Mouse (Mus musculus) 3134 (cell line): ENCODE measurements around the gene Pde4d.

Experiments used
- DNase-seq: peaks from one replicate; pipeline ENCODE4 v3.0.0-alpha.2; 2011; ENCODE audit warnings: low spot score; ENCODE audit not compliant: insufficient read length; ENCODE audit errors: extremely low read depth

The Pde4d gene

DNA sequence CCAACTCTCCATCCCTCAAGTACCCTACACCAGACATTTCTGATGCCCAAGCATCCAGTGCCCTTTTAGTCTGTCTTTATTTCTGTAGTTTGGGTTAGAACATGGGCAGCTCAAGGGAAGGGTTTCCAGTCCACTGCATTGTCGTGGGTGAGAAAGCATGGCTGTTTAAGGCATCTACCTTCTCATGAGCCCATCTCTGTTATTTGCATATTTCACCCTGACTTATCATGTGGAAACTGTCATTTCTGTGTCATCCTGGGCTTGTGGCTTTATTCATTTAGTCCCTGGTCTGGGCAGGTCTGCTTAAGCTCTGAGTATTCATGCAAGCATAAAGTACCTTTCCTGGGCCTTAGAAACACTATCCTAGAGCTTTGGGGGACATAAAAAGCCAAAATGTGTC lies 1331.7 kb downstream of the Pde4d start:
- no peak for DNase-seq

DNA sequence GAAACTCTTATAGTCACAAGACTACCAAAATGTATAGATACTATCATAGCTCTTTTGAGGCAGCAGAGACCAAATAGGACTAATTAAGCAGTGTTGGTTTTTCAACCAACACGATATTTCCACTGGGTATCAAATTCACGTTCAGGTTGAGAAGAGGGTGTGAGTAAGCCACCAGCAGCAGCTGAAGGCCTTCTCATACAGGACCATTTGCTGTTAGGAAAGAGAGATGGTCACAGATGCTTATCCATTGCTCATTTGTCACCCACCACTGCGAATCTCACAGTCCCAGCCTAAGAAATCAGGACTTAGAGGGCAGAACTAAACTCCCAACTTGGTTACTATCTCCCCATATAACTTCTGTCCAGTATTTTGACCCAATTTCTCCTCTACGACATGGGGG lies 1338.9 kb downstream of the Pde4d start:
- no peak for DNase-seq

DNA sequence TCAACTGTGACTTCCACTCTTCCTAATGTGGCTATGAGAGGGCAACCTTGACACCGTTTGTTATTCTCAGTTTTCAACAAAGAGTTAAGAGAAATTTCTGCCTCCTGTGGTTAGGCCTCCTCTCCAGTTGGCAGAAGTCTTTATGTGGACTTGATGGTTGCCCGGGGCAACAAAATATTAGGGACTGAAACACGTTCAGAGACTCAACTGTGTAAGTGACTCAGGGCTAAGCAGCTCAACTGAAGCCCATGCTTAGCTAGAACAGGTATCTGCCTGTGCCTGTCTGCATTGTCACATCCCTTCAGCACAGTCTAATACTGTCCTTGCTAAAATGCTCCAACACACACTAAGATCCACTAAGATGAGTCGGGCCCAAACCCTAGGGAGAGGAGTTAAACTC lies 1339.4 kb downstream of the Pde4d start:
- no peak for DNase-seq

DNA sequence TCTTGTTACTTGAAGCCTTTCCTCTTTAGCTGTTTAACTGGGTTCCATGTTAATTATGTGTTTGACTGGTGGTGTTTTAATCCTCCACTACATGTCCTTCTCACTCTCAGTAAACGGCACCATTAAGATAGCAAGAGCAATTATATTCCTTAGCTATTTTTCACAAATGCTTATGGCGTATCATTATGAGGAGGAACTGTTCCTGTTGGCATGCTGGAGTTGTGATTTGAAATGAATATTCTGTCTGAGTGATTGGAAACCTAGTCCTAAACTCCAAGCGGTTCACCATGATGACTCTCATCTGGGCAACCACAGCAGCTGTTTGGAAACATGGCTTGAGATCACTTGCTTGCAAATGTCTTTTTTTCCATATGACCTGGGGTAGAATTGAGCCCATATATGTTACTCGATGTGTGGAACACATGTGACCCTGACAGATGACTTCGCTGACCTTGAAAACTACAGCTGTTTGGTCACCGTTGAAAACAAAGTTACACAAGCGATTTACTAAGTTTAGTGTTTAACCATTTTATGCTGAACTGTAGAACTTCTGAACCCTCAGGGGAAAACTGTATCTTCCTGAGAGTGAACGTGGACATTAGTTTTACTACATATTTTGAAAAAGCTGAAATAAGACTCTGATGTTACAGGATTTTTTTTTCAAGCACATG lies 1340.4 kb downstream of the Pde4d start:
- DNase-seq = no peak

DNA sequence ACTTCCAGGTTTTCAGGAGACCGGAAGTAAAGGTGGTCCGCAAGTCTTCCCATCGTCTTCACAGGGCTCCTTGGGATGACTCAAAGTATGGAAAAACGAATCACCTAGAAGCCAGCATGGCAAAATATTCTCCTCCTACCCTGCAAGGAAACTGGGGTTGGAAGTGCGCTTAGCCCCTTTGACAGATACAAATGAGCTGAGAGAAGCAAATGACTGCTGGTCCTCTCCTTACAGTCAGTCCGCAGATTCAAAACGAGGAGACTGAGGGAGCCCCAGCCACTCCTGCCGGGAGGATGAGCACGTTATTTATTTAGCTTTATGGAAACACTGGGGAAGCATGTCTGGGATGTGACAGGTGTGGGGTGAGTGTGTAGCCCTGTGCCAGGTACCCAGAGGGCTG lies 1344.2 kb downstream of the Pde4d start:
- DNase-seq = no peak

DNA sequence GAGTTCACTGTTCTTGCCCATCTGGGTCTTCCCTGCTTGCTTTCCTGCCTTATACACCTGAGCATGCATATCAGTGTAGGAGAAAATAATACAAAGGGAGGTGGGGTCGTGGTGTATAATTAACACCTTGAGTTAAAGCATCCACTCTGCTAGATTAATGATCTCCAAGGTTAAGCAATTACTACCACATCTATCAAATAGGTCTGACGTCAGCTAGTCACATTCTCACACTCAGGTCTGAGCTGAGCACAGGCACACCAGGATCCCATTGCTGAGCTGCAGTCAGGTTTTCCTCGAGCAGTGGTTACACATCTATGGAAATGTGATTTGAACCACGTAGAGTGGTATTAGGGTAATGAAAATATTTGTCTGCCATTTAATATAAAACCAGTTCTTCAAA lies 1348.9 kb downstream of the Pde4d start:
- DNase-seq = no peak

DNA sequence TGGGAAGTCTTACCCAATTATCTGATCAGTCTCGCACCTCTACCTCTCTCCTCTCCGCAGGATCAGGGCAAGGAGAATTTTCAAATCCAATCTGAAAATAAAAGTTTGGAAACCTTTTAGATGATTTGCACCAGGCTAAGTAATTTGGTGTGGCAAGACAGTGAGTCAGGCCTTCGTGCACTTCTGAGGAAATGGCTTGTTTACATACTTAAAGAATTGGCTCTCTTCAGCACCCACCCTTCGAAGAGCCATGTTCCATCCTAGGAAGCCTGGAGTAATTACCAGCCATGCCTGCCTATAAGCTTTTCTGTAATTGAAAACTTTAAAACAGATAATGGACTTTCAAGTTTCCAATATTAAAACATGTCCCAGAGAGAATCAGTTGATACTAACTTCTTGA lies 1352.5 kb downstream of the Pde4d start:
- DNase-seq = no peak

DNA sequence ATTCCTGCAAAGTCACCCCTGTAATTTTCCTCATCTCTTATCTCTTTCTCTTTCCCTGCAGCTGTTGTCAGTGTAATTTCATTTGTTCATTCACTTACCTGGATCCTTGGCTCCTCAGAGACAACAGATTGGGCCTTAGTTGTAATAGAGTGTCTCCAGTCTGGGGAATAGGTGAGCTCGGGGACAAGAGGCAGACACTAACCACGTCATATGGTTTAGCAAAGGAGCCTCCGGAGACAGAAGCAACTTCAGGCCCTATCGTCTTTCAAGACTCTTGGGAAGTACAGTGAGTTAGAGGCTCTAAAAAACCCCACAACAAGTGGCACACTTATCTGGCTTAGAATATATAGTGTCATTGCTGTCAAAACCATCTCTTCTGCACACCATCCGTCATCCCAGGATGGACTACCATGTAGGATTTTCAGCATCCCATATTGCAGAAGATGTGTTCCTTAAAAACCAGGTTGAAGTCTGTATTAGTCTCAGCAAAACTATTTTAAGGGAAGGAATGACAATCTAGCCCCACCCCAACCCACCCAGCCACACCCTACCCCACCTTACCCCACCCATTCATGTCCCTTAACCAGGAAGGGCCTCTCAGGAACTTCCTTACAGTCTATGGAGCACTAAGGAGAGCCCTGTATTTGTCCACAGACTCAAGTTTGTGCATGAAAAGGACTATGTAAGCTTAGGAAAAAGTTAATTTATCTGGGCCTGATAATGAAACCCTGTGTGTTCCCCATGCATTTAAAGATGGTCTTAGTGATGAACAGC lies 1356.6 kb downstream of the Pde4d start:
- no peak for DNase-seq

DNA sequence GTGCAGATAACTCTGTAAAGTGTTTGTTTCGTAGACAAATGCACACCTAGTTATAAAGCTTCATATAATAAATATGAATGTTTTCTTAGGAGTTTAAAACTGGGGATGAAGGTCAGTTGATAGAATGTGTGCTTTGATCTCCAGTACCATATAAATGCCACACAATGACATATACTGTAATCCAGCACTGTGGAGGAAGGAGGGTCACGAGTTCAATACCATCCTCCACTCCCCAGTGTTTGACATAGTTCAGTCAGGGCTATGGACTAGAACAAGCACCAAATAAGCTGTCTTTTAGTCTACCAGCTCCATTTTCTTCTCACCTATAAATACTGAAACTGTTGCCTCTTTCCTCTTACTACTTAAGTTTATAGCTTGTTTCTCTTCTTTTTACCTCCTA lies 1357.3 kb downstream of the Pde4d start:
- no peak for DNase-seq

DNA sequence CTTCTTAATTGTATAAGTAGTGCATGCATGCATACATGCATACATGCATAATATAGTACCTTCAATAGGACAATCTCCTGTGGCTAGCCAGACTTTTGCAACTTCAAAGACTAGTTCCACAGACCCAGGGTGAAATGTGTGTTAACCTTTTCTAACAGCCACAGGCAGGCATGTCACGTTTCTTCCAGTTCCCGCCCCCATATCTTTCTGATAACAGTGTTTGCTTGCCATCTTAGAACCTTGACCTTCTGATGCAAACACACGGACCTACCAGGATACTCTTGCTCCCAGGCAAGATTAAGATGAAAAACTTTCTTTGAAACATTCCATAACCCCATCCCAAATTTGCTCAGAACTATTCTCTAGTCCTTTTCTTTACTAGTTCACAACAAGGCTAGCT lies 1357.7 kb downstream of the Pde4d start:
- no peak for DNase-seq

DNA sequence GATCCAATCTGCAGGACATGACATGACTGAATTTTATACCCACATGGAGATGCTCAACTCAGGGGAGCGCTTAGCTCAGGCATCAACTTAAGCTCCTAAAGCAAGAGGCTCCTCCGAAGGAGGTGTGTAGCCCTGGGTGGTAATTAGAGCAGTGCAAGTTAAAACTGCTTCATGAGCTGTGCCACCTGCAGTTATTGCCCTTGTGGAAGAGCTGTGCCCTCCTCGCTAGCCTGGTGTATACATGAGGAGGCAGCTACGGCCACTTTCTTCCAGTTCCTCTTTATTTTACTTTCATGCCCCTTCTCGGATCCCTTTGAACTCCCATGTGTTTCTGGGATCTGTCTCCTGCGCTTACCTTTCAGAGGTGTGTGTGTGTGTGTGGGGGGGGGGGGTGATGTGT lies 1358.3 kb downstream of the Pde4d start:
- DNase-seq = no peak

DNA sequence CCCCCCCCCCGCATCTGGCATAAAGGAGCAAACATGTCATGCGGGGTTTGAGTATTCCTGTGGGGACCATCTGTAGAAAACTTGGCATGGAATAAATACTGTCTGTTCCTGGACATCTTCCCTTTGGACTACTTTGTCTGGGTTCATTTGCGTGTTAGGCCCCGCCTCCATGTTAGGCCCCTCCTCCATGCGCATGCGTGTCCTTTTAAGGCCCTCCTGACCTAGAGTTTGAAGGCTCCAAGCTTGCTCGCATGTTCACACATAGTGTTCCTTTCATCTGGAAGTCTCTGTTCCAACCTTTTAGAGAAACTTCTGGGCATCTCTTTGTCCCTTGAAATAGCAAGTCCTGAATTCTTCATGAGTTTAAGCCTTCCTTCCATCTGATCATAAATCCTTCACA lies 1359.2 kb downstream of the Pde4d start:
- DNase-seq = no peak

DNA sequence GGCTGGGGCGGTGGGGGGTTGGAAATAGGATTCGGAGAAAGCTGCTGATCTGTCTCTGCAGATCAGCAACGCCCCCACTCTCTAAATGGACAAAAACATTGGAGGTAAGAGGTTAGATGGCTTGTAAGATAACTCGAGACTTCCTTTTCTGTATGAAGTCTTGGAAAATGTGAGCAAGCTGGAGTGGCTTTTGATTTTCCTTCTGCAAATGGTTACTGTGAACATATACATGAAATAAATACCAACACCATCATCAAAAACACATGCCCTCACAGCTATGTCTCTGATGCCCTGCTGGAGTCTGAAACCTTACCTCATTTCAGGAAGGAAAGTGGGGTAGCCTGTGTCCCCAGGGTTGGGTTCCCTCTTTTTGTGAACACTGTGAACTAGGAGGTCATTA lies 1359.9 kb downstream of the Pde4d start:
- DNase-seq = no peak

DNA sequence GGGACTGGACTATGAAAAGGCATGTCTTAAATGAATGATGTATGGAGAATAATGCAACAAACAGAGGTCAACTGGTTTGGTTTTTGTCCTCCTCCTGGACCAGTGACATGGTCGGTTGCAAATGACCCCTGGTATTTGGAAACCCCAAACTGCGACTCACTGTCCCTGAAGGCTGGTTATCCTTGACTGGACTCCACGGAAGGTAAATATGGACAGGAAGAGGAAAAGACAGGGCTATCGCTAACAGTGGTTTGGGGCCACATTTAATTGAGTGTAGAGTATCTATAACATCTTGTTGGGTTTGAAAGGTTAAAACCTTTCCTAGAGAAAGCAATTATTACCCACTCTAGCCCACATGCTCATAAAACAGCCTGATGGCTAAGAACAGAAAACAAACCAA lies 1364.2 kb downstream of the Pde4d start:
- DNase-seq = no peak

DNA sequence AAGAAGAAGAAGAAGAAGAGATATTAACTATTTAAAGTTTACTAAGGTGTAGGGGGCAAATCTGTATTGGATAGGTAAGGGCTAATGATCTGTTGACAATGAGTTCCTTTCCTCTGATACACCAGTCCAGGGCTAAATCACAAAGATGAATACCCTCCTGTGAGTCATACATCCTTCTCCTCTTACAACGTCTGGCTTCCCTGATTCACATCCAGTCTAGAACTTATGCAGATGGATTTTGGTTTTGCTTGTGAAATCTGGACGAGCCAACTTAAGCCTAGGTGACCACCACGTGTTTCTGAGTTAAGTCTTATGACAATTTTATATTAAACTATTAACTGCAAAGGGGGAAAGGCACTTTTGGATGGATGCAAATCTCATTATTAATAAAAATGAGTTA lies 1369.3 kb downstream of the Pde4d start:
- DNase-seq = no peak

DNA sequence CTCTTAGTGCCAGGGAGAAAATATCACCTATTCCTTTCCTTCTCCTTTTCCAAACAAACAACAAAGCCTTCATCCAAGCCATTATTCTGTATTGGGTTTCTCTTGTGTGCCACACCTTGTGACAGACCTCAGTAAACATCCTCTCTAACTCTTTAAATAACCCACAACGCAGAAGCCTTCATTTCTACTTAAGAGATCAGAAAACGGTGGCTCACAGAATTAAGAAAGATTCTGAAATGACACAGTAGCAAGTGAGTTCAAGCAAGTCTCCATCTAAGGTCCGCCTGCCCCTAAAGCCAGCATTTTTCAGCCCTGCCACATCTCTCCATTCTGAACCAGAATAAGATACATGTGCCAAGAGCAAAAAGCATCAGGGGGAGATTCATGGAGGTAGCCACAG lies 1370.4 kb downstream of the Pde4d start:
- no peak for DNase-seq

DNA sequence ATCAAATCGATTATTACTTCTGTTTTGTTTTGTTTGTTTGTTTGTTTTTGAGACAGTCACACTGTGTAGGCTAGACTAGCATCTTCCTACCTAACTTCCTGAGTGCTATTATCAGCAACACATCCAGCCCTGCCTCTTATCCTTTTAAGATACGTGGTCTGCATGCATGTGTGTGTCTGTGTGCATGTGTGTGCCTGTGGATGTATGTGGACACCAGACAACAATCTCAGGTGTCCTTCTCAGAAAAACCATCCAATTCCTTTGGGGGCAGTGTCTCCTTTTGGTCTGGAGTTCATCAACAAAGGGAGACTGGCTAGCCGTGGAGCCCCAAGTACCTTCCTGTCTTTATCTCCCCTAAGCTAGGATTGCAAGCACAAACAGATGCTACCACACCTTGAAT lies 1371.1 kb downstream of the Pde4d start:
- DNase-seq = no peak

DNA sequence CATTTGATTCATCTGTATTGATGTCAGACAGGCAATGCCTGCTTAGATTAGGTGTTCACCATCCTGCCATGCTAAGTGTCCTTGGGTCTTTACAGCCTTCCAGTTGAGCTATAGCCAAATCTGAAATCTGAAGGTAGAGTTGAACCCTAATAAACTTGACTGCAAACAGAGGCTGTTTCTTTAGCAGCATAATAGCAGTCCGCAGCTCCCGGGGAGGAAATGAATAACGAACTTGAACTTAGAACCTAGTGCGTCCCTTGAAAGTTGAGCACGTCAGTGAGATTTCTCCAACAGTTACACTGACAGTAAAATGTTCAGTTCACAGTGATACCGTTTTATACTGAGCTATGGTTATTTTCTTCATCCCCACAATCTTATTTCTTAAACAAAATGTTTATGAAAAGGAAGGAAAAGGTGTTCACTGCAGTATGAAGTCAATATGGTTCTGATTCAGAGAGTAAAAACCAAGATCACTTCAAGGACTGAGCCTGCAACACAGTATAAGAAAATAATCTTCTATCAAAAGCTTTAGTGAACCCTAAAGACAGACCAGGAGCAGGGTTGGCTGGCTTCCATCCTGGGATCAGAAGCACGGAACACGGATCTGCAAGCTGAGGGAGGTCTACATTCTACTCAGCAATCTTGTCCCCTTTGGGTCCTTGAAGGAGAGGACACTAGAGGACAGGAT lies 1372.1 kb downstream of the Pde4d start:
- DNase-seq = no peak

DNA sequence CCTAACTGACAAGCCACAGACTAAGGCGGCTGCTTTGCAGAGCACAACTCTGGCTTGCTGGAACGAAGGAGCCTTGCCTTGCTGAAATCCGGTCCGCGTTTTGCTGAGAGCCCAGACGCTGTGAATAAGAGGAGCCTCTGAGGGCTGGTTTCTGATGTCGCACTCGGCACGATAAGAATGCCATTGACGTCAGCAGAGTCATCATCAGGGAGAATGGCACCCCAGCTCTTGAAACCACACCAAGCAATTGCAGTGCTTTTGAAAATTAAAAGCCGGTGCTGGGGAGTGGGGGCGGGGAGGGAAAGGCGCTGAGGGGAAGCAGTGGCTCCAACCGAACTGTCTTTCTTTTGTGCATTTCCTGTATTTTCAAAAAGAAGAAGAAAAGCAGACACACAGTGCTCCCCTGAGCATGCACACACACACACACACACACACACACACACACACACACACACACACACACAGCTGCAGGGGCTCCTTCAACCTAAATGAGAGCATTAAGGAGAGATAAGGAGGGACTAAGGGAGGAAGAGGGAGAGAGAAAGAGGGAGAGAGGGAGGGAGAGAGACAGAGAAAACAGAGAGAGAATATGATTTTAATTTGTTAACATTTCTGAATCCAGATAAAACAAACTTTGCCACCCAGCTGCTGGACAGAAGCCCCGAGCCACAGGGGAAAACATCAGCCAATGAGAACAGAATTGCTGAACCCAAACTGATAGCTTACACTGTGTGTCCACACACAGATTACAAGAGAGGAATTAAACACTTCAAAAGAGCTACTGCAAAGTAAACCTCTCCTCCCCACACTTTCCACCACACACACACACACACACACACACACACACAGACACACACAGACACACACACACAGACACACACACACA lies 1372.9 kb downstream of the Pde4d start:
- peak; percentile 66 for DNase-seq

DNA sequence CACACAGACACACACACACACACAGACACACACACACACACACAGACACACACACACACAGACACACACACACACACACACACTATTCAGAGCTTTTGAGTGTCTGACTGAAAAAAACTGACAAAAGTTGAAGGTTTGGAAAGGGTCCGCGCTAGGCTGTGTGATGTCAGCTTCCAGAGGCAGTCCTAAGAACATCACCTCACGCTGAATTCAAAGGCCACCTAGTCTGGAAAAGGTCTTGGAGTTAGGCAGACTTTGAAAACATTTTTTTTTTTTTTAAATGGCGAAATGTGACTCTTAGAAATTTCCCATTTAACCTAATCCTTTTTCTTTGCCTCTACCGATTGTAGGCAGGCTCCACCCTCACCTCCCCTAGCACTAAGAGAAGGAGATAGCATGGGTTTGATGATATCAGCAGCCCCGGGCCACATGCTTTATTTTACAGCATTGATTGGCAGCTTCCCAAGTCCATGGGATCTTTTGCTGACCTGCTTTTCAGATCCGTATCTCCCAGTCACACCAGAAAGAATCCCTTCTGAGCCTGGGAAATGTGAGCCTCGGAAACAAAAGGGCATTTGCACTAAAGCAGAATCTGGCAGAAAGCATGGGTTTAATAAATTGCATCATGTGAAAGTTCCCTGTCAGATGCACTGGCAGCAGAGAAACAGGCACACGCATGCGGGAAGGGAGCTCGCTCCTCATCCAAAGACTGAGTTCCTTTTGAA lies 1373.7 kb downstream of the Pde4d start:
- DNase-seq = no peak
